Mouse (Mus musculus): ENCODE data around the gene Cetn3. TPM values are rescaled to one million over a fixed set of nuclear protein-coding genes. Genes with fewer than 3 reads are reported as not detected.

The Cetn3 gene
- total RNA-seq, 2 experiments from 2014 or later: 110 to 118 TPM

DNA sequence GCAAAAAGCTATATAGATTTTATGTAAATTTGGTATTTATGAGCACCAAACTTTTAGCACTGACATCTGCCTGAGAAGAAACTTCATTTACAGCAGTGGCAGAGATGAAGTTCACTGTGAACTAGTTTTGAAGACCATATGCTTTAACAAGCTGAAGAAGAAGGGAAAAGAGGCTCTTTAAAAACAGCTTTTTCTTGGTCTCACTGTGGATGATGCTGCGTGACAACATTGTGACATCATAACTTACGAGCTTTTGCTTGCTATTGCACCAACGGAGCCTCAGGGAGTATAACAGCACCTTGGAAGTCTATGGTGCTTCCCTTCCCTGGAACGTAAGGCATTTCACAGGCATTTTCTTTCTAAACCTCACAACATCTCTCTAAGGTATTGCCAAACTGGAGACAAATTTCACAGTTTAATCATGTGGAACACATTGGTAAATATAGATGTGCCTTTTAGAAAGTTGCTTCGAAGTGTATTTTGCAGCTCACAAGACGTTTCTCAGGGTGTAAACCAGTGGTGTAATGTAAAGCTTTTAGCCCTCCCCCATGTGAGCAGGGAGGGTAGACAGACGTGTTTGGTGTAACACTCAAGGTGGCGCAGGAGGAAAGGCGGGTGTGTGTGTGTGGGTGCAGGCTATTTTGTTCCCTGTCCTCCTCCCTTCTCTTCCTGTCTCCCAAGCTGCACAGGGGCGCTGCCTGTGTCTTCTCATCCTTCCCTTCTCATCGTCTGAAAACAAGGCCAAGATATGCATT lies 41.9 kb downstream of the Cetn3 start:
- Histone ChIP-seq H3K4me3 (no peak overlapping the region), H3K27ac (peak overlapping the region; percentile 80)
- intact Hi-C loops (cut with DNase I): loop anchor here (1.0 to 10.0 kb wide), 4 partner anchors 38 to 490 kb away; no protein-coding TSS in a partner anchor
- DNase-seq (ENCODE audit: extremely low spot score in 1 of 2, low spot score in 2 of 2): peak; percentile 51 to 66
- no peak for TF ChIP-seq CTCF (IDR thresholded peaks at IDR 0.05)

DNA sequence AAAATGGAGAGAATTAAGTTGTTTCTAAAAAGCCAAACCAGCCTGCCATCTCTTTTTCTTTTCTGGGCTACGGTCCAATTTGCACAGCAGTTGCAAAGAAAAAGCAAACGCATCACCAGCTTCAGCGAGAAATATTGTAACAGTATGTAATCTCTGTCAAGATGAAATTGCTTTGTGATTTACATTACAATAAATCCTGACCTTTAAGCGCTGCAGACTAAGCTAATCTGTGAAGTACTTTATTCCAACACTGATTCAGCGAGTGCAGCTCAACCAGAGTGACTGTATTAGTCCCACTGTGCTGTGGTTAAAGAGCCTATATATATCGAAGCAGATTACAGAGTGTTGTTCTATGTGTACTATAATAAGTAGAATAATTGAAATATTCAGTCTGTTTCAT lies 45.6 kb downstream of the Cetn3 start:
- Histone ChIP-seq H3K27ac (peak overlapping the region; percentile 66), H3K4me3 (no peak overlapping the region)
- DNase-seq (ENCODE audit: extremely low spot score in 1 of 2, low spot score in 2 of 2): peak in 1 of 2 experiments; percentile 26
- no peak for TF ChIP-seq CTCF (IDR thresholded peaks at IDR 0.05)
- intact Hi-C loops (cut with DNase I): loop anchor here (10.0 kb wide), 1 partner anchor 486 kb away; no protein-coding TSS in a partner anchor

DNA sequence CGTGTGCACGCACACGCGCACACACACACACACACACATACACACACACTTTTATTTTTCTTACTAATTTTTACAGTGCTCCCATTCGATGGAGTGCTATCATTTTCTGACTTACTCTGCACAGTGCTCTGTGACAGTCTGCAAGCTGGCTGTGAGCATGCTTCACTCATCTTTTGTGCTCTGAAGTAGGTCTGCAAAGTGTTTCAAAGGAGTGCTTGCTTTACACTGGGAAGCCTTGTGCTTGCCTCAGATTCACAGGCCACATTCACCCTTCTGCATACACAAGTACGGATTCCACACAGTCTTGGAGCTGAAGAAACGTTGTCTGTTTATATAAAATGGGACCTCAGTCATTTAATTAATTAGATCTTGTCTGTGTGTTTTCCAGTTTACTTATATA lies 49.0 kb downstream of the Cetn3 start:
- intact Hi-C loops (cut with DNase I): no loop called here
- no peak for TF ChIP-seq CTCF (IDR thresholded peaks at IDR 0.05)
- no peak overlapping the region for H3K4me3 ChIP-seq
- no peak overlapping the region for H3K27ac ChIP-seq
- no peak for DNase-seq (ENCODE audit: extremely low spot score in 1 of 2, low spot score in 2 of 2)

DNA sequence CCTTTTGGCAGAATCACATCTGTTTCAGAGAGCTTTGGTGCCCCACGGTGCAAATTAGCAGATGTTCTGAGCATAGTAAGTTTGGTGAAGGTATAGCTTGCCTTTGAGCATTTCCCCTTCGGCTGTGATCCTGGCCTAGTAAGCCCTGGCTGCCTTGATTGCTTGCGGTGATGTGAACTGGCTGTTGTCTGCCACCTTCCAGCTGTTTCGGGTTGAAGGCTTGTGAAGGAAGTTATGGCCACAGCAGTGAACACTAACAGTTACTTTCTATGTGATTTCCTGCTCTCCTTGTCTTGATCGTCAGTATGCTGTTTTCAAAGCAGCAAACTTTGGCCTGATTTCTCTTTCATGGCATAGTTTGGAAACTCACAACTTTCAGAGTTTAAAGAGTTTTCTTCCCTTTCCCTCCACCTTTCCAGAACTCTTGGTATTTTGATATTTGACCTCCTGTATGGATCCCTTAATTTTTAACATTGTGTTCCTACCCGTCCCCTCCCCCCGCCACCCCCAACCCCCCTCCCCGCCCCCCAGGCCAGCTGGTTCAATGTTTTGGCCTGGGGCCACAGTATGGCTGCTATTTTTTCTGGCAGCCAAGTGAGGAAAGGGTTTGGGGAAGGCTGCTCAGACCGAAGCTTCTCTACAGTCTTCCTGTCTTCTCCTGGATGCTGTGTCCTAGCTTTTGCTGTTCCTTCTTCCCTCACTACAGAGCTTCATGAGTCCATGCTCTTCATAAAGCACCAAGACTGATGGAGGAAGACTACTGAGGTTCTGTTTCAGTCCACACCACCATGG lies 53.7 kb downstream of the Cetn3 start:
- no peak for TF ChIP-seq CTCF (IDR thresholded peaks at IDR 0.05)
- H3K27ac ChIP-seq: no peak overlapping the region
- H3K4me3 ChIP-seq: no peak overlapping the region
- DNase-seq (ENCODE audit: extremely low spot score in 1 of 2, low spot score in 2 of 2): no peak
- intact Hi-C loops (cut with DNase I): no loop called here

DNA sequence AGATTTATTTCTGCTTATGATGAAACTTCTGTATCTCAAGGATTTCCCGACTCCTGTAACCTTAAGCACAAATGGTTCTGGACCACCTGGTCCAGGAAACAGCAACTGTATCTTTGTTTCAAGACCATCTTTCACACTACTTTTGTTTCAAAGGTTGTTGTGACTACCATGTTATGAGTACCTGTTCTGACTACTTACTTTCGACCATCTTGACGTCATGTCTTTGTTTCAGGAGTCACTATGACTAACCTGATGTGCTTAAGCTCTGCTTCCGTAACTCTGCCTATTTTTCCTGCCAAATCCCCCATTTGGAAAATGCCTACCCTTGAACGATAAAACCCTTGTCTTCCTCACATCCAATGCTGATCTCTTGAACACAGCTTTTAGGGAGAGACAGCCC lies 55.1 kb downstream of the Cetn3 start:
- H3K27ac ChIP-seq: no peak overlapping the region
- intact Hi-C loops (cut with DNase I): no loop called here
- DNase-seq (ENCODE audit: extremely low spot score in 1 of 2, low spot score in 2 of 2): no peak
- no peak for TF ChIP-seq CTCF (IDR thresholded peaks at IDR 0.05)
- H3K4me3 ChIP-seq: no peak overlapping the region

DNA sequence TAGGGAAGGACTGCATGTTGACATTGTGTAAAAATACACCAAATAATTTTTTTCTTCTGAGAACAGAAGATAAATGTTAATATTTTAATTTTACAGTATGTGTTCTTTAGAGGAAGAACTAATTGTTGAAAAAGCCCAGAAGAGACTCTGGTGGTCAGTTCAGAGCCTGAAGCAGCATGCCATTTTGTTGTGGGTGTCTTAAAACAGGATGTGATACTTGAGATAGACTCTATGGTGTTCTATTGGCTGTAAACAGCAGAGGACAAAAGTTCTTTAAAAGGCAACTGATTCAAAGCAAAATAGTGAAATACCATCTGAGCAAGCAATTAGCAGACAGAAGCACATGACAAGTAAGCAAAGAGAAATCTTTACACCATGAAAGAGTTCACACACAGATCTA lies 56.1 kb downstream of the Cetn3 start:
- intact Hi-C loops (cut with DNase I): no loop called here
- TF ChIP-seq CTCF (IDR thresholded peaks at IDR 0.05): no peak
- Histone ChIP-seq H3K27ac (no peak overlapping the region), H3K4me3 (no peak overlapping the region)
- no peak for DNase-seq (ENCODE audit: extremely low spot score in 1 of 2, low spot score in 2 of 2)

DNA sequence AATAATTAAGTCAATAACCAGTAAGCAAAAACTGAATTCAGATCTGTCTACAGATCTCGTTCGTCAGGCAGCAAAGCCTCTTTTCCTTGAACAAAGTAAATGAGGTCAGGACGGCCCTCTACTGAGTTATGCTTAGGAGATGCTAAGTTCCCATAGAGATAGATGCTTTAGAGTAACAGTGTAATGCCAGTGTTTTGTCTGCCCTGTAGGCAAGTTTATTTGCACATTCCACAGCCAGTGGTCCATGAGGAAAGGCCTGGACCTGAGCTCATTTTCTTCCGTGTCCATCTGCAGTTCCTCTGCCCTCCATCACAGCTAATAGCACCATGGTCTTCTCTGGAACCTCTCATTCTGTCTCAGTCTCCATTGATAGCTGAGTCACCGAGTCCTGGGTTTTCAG lies 57.4 kb downstream of the Cetn3 start:
- Histone ChIP-seq H3K27ac (no peak overlapping the region), H3K4me3 (no peak overlapping the region)
- DNase-seq (ENCODE audit: extremely low spot score in 1 of 2, low spot score in 2 of 2): no peak
- intact Hi-C loops (cut with DNase I): no loop called here
- TF ChIP-seq CTCF (IDR thresholded peaks at IDR 0.05): no peak

DNA sequence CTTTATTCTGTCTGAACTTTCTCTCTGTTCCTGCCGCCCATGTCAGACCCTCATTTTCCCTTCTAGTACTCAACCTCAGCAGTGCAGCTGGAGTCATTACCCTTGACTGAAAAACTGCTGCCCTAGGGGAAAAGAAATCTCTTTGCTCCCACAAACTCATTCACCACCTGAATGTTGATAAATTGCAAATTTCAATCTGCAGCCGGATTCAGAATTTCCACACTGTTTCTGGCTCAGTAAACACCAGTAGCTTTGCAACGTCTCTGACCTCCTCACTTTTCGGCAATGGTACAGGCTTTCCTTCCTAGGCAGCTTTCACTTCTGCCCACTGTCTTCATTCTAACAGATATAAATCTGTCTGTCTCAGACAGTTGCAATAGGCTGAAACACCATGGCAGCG lies 57.8 kb downstream of the Cetn3 start:
- no peak for DNase-seq (ENCODE audit: extremely low spot score in 1 of 2, low spot score in 2 of 2)
- Histone ChIP-seq H3K4me3 (no peak overlapping the region), H3K27ac (no peak overlapping the region)
- intact Hi-C loops (cut with DNase I): no loop called here
- no peak for TF ChIP-seq CTCF (IDR thresholded peaks at IDR 0.05)

DNA sequence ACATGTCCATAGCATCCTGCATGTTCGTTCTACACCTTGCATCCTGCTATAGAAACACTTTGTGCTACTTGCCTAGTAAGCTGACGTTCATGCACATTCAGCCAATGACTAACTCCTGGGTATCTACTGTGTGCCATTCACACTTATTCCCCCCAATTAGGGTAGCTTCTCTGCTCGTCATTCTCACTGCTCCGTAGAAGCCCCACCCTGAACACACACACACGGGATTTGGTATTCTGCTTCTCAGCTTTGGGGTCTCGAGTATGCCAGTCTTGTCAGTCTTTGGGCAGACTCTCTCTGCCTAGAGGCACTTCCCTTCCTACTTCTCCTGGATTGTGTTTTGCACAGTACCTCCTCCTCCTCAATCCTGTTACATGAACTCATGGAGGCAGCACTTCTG lies 59.4 kb downstream of the Cetn3 start:
- Histone ChIP-seq H3K4me3 (no peak overlapping the region), H3K27ac (no peak overlapping the region)
- intact Hi-C loops (cut with DNase I): no loop called here
- DNase-seq (ENCODE audit: extremely low spot score in 1 of 2, low spot score in 2 of 2): no peak
- no peak for TF ChIP-seq CTCF (IDR thresholded peaks at IDR 0.05)

Other genes starting within 250 kb of the Cetn3 start
- 1 to 10 TPM; 1.4 to 1.6 TPM for gene Adgrv1, start 149.9 kb upstream of the Cetn3 start, total RNA-seq (2021)
- gene Lysmd3, start 125.4 kb upstream of the Cetn3 start, total RNA-seq (2021): 10 to 100 TPM; 12.1 TPM
- gene Polr3g, start 72.1 kb upstream of the Cetn3 start, total RNA-seq (2021): 1 to 10 TPM; 2.9 to 5.3 TPM
- 10 to 100 TPM; 19.5 to 21.7 TPM for gene Mblac2, start 71.7 kb upstream of the Cetn3 start, total RNA-seq (2021)